Mouse (Mus musculus) MEL (cell line): ENCODE measurements around the gene Mcat.

Experiments
- JUND ChIP-seq: IDR thresholded peaks from 2 replicates; pipeline ENCODE4 v1.6.1; 2011; ENCODE audit warnings: low read depth, mild to moderate bottlenecking, improper control_type of control experiment, low read length
- MAFK ChIP-seq: IDR thresholded peaks from 2 replicates; pipeline ENCODE4 v1.6.1; 2011; ENCODE audit warnings: low read depth, mild to moderate bottlenecking, low read length, improper control_type of control experiment, borderline replicate concordance
- MAZ ChIP-seq: IDR thresholded peaks from 2 replicates; pipeline ENCODE4 v1.6.1; 2012; ENCODE audit warnings: low read depth, mild to moderate bottlenecking, inconsistent platforms, low read length, improper control_type of control experiment
- POLR2AphosphoS5 ChIP-seq: IDR thresholded peaks from 2 replicates; pipeline ENCODE4 v1.6.1; 2012; ENCODE audit warnings: low read depth, borderline replicate concordance, mild to moderate bottlenecking, inconsistent platforms, low read length, moderate library complexity, mixed read lengths
- RCOR1 ChIP-seq: IDR thresholded peaks from 2 replicates; pipeline ENCODE4 v1.6.1; 2012; ENCODE audit warnings: low read depth, mild to moderate bottlenecking, inconsistent platforms, low read length, improper control_type of control experiment
- USF1 ChIP-seq: IDR thresholded peaks from 2 replicates; pipeline ENCODE4 v1.6.1; 2014; ENCODE audit warnings: low read depth, mild to moderate bottlenecking, inconsistent platforms, low read length, improper control_type of control experiment, moderate library complexity
- USF2 ChIP-seq, 2 experiments: IDR thresholded peaks; 2 replicates each; pipeline ENCODE4 v1.6.1; 2011 to 2012; ENCODE audit warnings: improper control_type of control experiment in 2 of 2, low read length in 2 of 2, borderline replicate concordance in 1 of 2, inconsistent platforms in 1 of 2, low read depth in 1 of 2, mild to moderate bottlenecking in 1 of 2; ENCODE audit not compliant: insufficient read depth in 1 of 2

DNA sequence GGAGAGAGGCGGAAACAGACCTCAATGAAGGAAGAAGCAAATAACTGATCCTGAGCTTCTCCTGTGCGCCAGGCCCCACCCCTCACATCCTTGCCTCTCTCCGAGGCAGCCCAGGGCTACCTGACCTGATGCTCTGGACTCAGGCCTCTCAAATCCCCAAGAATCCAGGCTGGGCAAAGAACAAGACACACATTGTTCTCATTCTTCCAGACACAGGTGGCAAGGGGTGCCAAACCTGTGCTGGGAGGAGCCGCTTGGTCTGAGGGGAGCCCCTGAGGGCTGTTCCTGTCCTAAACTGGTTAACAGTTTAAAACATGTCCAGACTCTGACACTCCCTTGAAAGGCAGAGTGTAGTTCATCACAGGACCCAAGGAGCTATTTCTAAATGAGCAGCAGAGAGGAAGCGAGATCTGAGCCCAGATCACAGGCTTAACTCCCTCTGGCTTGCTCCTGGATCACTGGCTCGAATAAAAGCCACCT lies 21.2 kb upstream of the Mcat start:
- no peak for TF ChIP-seq JUND
- no peak for TF ChIP-seq POLR2AphosphoS5
- no peak for TF ChIP-seq MAZ
- TF ChIP-seq MAFK, result no peak
- TF ChIP-seq USF2 (IDR thresholded peaks at IDR 0.05; ENCODE audit: borderline replicate concordance in 1 of 2, insufficient read depth in 1 of 2, low read depth in 1 of 2, low read length in 2 of 2), result no peak
- no peak for TF ChIP-seq USF1
- no peak for TF ChIP-seq RCOR1
